Mouse (Mus musculus) mouse embryonic stem cell (cell line): ENCODE results near the gene Vps13a.
"Not testable (repeated sequence)": the region's sequence is repeated elsewhere in the genome, so short reads cannot be mapped to it uniquely, and the experiment has no call there.

Experiments used
- in situ Hi-C, 2 experiments: fragments of 300-500 bp; cut with MboI; formaldehyde crosslinking; loops; 1 replicate in 1 of 2; 3 replicates in 1 of 2; pipeline ENCODE4 v1.14.3; 2019 to 2020; ENCODE audit warnings: low sequenced_read_pairs in 2 of 2, low pct_unique_long_range_greater_than_20kb in 1 of 2, mixed read lengths in 1 of 2; ENCODE audit not compliant: unreplicated experiment in 1 of 2

Vps13a gene

GRCm38 (mm10) chr19:16780790-16781384, at the start of gene Vps13a:
Vps13a (minus strand) TSS chr19:16780933.
- in situ Hi-C loops: no loop called here

- in situ Hi-C loops: no loop called here
These were observed 46.9 kb upstream of the Vps13a start for GRCm38 (mm10) chr19:16827657-16828056.

GRCm38 (mm10) chr19:16825228-16825627, 44.5 kb upstream of the Vps13a start:
- in situ Hi-C loops: no loop called here

- in situ Hi-C loops: no loop called here
These were observed 34.1 kb upstream of the Vps13a start for GRCm38 (mm10) chr19:16814848-16815247.

GRCm38 (mm10) chr19:16813306-16813705, 32.6 kb upstream of the Vps13a start:
- in situ Hi-C loops: no loop called here

- in situ Hi-C loops: no loop called here
These were observed 31.4 kb upstream of the Vps13a start for GRCm38 (mm10) chr19:16812072-16812608.

- in situ Hi-C loops: no loop called here
These were observed 24.4 kb upstream of the Vps13a start for GRCm38 (mm10) chr19:16805102-16805501.

GRCm38 (mm10) chr19:16804578-16804977, 23.8 kb upstream of the Vps13a start:
- in situ Hi-C loops: no loop called here

- in situ Hi-C loops: no loop called here
These were observed 22.0 kb upstream of the Vps13a start for GRCm38 (mm10) chr19:16802707-16803106.

GRCm38 (mm10) chr19:16802123-16802522, 21.4 kb upstream of the Vps13a start:
- in situ Hi-C loops: no loop called here

- in situ Hi-C loops: no loop called here
These were observed 17.2 kb upstream of the Vps13a start for GRCm38 (mm10) chr19:16797923-16798322.

GRCm38 (mm10) chr19:16794486-16794885, 13.8 kb upstream of the Vps13a start:
- in situ Hi-C loops: not testable (repeated sequence)

GRCm38 (mm10) chr19:16789930-16790329, 9.2 kb upstream of the Vps13a start:
- in situ Hi-C loops: no loop called here

- in situ Hi-C loops: no loop called here
These were observed 4.1 kb upstream of the Vps13a start for GRCm38 (mm10) chr19:16784879-16785278.

GRCm38 (mm10) chr19:16781406-16782019, 780 bp upstream of the Vps13a start:
- in situ Hi-C loops: no loop called here

- in situ Hi-C loops: no loop called here
These were observed 416 bp downstream of the Vps13a start for GRCm38 (mm10) chr19:16780251-16780783.

- in situ Hi-C loops: no loop called here
These were observed 947 bp downstream of the Vps13a start for GRCm38 (mm10) chr19:16779786-16780185.

- in situ Hi-C loops: no loop called here
These were observed 1.5 kb downstream of the Vps13a start for GRCm38 (mm10) chr19:16779281-16779680.

- in situ Hi-C loops: no loop called here
These were observed 2.2 kb downstream of the Vps13a start for GRCm38 (mm10) chr19:16778578-16778977.

GRCm38 (mm10) chr19:16777901-16778300, 2.8 kb downstream of the Vps13a start:
- in situ Hi-C loops: no loop called here
